Mouse (Mus musculus) liver, embryonic 12.5 days (tissue): ENCODE measurements around the gene Pcp2. TPM values are rescaled to one million over a fixed set of nuclear protein-coding genes. Genes with fewer than 3 reads are reported as not detected.
A peak's percentile ranks its signal among the peaks of the same experiment; 100 is the strongest.
"Not testable (repeated sequence)": the region's sequence is repeated elsewhere in the genome, so short reads cannot be mapped to it uniquely, and the experiment has no call there.

Experiments
- ATAC-seq: fragments of 200-750 bp; cut with Nextera tagmentation; 2 replicates; pipeline ENCODE4 v1.8.0; 2017; ENCODE audit warnings: moderate number of reproducible peaks, mild to moderate bottlenecking, moderate library complexity
- H3K27ac ChIP-seq: fragments of 300-500 bp; sonication (generic); 2 replicates; pipeline ENCODE4 v1.5.1; 2016; ENCODE audit warnings: mild to moderate bottlenecking
- H3K27me3 ChIP-seq: fragments of 300-500 bp; sonication (generic); replicated peaks from 2 replicates; pipeline ENCODE4 v1.6.1; 2016; ENCODE audit warnings: mild to moderate bottlenecking, moderate library complexity
- H3K36me3 ChIP-seq: fragments of 300-500 bp; sonication (generic); 2 replicates; pipeline ENCODE4 v1.6.1; 2016; ENCODE audit warnings: mild to moderate bottlenecking, moderate library complexity
- H3K4me1 ChIP-seq: fragments of 300-500 bp; sonication (generic); 2 replicates; pipeline ENCODE4 v1.6.1; 2016
- H3K4me2 ChIP-seq: fragments of 300-500 bp; sonication (generic); 2 replicates; pipeline ENCODE4 v1.6.1; 2016; ENCODE audit warnings: mild to moderate bottlenecking, moderate library complexity
- H3K4me3 ChIP-seq: fragments of 300-500 bp; sonication (generic); 2 replicates; pipeline ENCODE4 v1.5.1; 2016; ENCODE audit warnings: mild to moderate bottlenecking, moderate library complexity
- H3K9ac ChIP-seq: fragments of 300-500 bp; sonication (generic); 2 replicates; pipeline ENCODE4 v1.6.1; 2016; ENCODE audit warnings: mild to moderate bottlenecking, moderate library complexity
- H3K9me3 ChIP-seq: fragments of 300-500 bp; sonication (generic); replicated peaks from 2 replicates; pipeline ENCODE4 v1.6.1; 2016; ENCODE audit warnings: mild to moderate bottlenecking, moderate library complexity
- WGBS: fragments of 180-500 bp; shearing (Covaris S2); methylation state at CpG from one replicate; pipeline ENCODE4 v1.1.7; 2016; ENCODE audit not compliant: insufficient replicate concordance; 5-methylcytosine and 5-hydroxymethylcytosine counted together
- polyA plus RNA-seq: library from polyadenylated mRNA; unstranded; fragments of >200 nt; fragmentation: Nextera tagmentation; extraction: Ambion mirVana; gene quantifications from 2 replicates; pipeline ENCODE4 v1.2.1, GENCODE M21; 2016

Gene Pcp2
- polyA plus RNA-seq, 1 experiment from 2014 or later: 0.11 TPM

DNA sequence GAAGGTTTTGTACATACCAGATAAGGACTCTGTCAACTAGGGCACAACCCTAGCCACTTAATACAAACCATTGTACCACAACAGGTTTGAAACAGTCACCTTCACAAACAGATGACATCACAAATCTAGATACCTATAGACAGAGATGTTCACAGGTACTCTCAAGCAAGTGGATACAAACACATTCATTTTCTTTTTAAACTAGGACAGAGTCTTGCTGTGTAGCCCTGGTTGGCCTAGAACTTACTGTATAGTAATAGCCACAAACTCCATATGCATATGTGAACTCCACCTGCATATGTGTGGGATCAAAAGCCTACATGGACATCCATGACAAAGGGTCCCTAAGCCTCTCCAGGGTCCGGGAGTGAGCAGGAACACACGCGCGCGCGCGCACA lies 38.4 kb downstream of the Pcp2 start, which contains the start of gene Camsap3:
TSS of gene Camsap3 (plus strand) at position 301 of the 398 bp plus-strand sequence.
- peak within 1 kb of the TSS; percentile 37; the same call in 1 of the 2 replicates for H3K27ac ChIP-seq
- no peaks in the 10 kb centered on the region for H3K36me3 ChIP-seq
- H3K9ac ChIP-seq: peak within 1 kb of the TSS; percentile 64
- WGBS: 16% methylated on average over 7 of the region's 7 CpGs
- no peaks in the 10 kb centered on the region for H3K9me3 ChIP-seq
- H3K4me3 ChIP-seq: peak within 1 kb of the TSS; percentile 67
- H3K4me1 ChIP-seq: peaks cover 32% of the 10 kb centered on the region
- no peak; the same call in 1 of the 2 replicates for ATAC-seq
- H3K4me2 ChIP-seq: peak within 1 kb of the TSS; percentile 93
- H3K27me3 ChIP-seq: peaks cover 19% of the 10 kb centered on the region

DNA sequence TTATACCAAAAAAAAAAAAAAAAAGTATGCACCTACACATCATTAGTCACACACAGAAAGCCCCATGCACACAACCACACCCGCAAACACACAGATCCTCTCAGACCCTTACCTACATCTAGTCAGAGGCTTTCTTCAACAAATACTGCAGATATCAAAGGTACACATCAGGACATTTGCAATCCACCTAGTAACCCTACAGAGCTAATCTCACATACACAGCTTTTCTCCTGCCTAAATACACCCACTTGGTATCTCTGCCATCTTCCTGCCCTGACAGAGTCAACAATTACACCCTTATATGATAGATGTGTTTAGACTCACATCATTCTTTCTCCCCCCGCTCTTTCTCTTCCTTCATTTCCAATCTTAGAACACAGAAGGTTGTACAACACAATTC lies 38.9 kb downstream of the Pcp2 start:
- H3K4me3 ChIP-seq: no peak overlapping the region
- H3K36me3 ChIP-seq: no peaks in the 10 kb centered on the region
- peaks cover 19% of the 10 kb centered on the region for H3K27me3 ChIP-seq
- peak; percentile 61 for ATAC-seq
- no peaks in the 10 kb centered on the region for H3K9me3 ChIP-seq
- H3K4me2 ChIP-seq: peak overlapping the region; percentile 93
- WGBS: 49% methylated on average over 2 of the region's 2 CpGs
- no peak overlapping the region for H3K27ac ChIP-seq
- peaks cover 32% of the 10 kb centered on the region for H3K4me1 ChIP-seq
- H3K9ac ChIP-seq: no peak overlapping the region

DNA sequence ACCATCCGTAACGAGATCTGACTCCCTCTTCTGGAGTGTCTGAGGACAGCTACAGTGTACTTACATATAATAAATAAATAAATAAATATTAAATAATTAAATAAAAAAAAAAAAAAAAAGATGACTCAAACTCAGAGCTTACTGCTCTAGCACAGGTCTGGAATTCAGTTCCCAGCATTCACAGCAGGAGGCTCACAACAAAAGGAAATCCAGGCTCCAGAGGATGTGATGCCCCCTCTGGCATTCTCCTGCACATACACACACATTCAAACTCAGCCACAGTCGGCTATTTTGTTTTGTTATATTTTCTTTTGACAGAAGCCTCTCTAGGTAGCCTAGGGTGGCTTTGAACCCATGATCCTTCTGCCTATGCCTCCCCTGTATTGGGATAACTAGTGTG lies 43.4 kb downstream of the Pcp2 start:
- peaks cover 13% of the 10 kb centered on the region for H3K4me1 ChIP-seq
- not testable (repeated sequence) for H3K9me3 ChIP-seq, H3K4me2 ChIP-seq, H3K27me3 ChIP-seq, H3K9ac ChIP-seq, ATAC-seq, H3K36me3 ChIP-seq, H3K4me3 ChIP-seq, H3K27ac ChIP-seq
- 71% methylated on average over 3 of the region's 3 CpGs for WGBS

DNA sequence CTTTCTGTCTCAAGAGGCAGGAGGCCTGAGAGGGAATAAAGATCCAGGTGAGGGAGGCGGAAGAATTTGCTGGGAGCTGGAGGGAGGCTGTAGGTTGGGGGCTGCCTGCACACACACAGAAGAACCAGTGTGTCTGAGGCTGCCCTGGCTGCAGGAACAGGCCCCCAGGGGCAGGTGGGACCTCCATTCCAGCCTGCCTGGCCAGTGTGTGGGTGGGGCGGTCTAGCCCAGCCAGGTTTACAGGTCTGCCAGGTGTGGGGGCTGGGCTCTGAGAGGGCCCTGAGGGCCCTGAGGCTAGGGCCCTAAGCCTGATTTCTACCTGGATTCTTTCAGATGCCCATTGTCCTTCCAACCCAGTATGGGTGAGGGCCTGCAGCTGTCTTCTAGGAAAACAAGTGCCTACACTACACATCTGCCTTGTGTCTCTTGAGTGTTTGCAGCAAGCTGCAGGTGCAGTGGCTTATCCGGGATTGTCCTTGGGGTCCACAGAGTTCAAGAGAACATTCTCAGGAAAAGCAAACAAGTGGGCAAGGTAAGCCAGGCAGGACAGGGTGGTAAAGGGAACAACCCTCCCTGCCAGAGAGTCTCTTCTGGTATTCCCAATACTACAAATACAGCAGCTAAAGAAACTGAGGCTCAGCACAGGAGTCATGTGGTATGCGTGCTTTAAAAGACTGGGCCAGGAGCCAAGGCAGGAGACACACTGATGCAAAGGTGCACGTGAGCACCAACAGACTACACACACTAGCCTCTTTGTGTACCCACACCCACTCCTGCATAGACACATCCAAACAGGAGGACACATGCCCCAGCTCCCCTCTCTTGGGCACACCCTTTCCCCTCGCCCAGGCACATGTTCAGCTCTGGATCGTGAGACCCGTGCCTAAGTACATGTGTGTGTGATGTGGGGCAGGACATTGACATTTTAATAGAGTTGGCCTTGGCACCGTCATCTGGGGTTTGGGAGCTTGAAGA lies 45.7 kb downstream of the Pcp2 start:
- ATAC-seq: 0 out of 2 replicates have a peak, but pooled peaks have one; percentile 45
- Histone ChIP-seq H3K27me3 (0 out of 2 replicates have a peak, but pooled peaks cover 3% of the 10 kb centered on the region), H3K4me1 (peaks cover 8% of the 10 kb centered on the region), H3K4me3 (no peak overlapping the region), H3K9ac (no peak overlapping the region), H3K36me3 (no peaks in the 10 kb centered on the region), H3K9me3 (no peaks in the 10 kb centered on the region), H3K27ac (no peak overlapping the region), H3K4me2 (no peak overlapping the region)
- 71% methylated on average over 9 of the region's 9 CpGs for WGBS

DNA sequence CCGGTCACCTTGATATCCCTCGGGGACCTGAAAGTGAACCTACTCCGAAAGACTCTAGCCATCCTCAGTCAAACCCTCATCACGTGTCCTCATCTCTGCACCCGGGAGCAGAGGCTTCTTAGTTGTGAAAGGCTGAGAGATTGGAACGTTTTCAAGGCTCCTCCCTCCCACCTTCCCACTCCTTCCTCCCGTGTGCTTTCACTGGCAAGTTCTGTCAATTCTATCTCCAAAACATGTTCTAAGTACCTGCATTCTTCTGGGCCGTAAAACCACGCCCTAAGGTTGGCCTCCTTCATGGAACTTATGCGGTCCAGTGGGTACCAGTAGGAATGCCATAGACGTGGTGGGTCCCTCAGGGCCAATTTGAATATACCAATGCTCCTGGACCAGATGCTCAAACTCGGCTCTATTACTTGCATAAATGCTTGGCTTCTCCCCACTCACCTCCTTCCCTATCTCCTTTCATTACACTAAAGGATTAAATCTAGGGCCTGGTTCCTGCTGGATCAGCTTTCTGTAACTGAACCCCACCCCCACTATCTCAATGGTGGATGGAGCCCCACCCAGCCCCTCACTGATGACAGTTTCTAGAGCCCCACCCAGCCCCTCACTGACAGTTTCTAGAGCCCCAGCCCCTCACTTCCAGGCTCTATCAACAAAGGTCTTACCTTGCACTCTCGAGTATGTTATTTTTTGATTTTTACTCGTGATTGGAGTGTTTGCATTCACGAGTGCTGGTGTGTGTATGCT lies 49.0 kb downstream of the Pcp2 start:
- H3K9ac ChIP-seq: no peak overlapping the region
- H3K4me2 ChIP-seq: no peak overlapping the region
- no peaks in the 10 kb centered on the region for H3K9me3 ChIP-seq
- 0 out of 2 replicates have a peak, but pooled peaks cover 3% of the 10 kb centered on the region for H3K27me3 ChIP-seq
- ATAC-seq: no peak
- no peak overlapping the region for H3K4me3 ChIP-seq
- H3K36me3 ChIP-seq: no peaks in the 10 kb centered on the region
- H3K4me1 ChIP-seq: peaks cover 8% of the 10 kb centered on the region
- no peak overlapping the region for H3K27ac ChIP-seq
- WGBS: 59% methylated on average over 15 of the region's 15 CpGs

DNA sequence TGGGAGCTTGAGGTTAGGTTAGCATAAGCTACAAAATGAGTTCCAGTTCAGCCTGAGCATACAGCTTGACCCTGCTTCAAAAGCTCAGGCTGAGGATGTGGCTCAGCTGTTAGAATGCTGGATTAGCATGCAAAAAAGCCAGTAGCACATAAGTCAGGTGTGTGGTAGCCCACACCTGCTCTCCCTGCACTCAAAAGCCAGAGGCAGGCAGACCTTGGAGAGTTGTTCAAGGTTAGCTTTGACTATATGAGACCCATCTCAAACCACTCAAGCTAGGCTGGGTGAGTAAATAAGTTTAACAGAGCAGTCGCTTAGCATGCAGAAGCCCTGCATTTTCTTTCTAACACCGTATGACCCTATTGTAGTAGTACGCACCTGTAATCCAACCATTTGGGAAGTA lies 50.8 kb downstream of the Pcp2 start:
- Histone ChIP-seq H3K4me3 (no peak overlapping the region), H3K27me3 (0 out of 2 replicates have a peak, but pooled peaks cover 3% of the 10 kb centered on the region), H3K9ac (no peak overlapping the region), H3K9me3 (no peaks in the 10 kb centered on the region), H3K36me3 (no peaks in the 10 kb centered on the region), H3K4me1 (peaks cover 8% of the 10 kb centered on the region), H3K4me2 (no peak overlapping the region), H3K27ac (no peak overlapping the region)
- 76% methylated on average over 3 of the region's 3 CpGs for WGBS
- ATAC-seq: no peak

Other genes with a start within 250 kb of the Pcp2 start
- 4.1 and 4.4 TPM in 2 replicates for gene Arhgef18, start 232.5 kb downstream of the Pcp2 start, polyA plus RNA-seq
- 3.4 and 3.6 TPM in 2 replicates for gene Pex11g, start 157.9 kb downstream of the Pcp2 start, polyA plus RNA-seq
- gene Tex45, start 154.7 kb downstream of the Pcp2 start, polyA plus RNA-seq: 0.08 TPM in 1 of 2 replicates, not detected in the other
- gene Zfp358, start 132.4 kb downstream of the Pcp2 start, polyA plus RNA-seq: 7.9 and 8.1 TPM in 2 replicates
- gene Mcoln1, start 125.1 kb downstream of the Pcp2 start, polyA plus RNA-seq: 25.7 and 26.9 TPM in 2 replicates
- 14.7 and 17.1 TPM in 2 replicates for gene Pnpla6, start 110.2 kb downstream of the Pcp2 start, polyA plus RNA-seq
- 2.3 and 2.9 TPM in 2 replicates for gene C330021F23Rik, start 57.6 kb downstream of the Pcp2 start, polyA plus RNA-seq
- 2.0 and 2.2 TPM in 2 replicates for gene Camsap3, start 38.3 kb downstream of the Pcp2 start, polyA plus RNA-seq
- gene Xab2, start 4.2 kb downstream of the Pcp2 start, polyA plus RNA-seq: 42.8 and 43.2 TPM in 2 replicates
- gene Pet100, start 4.0 kb downstream of the Pcp2 start, polyA plus RNA-seq: 97.5 and 101 TPM in 2 replicates
- 71.7 and 76.5 TPM in 2 replicates for gene Stxbp2, start 5.4 kb upstream of the Pcp2 start, polyA plus RNA-seq
- gene Retn, start 30.2 kb upstream of the Pcp2 start, polyA plus RNA-seq: 0.14 and 0.20 TPM in 2 replicates
- 0.91 and 0.97 TPM in 2 replicates for gene Mcemp1, start 40.2 kb upstream of the Pcp2 start, polyA plus RNA-seq
- gene Fcor, start 46.8 kb upstream of the Pcp2 start, polyA plus RNA-seq: 2.8 and 3.2 TPM in 2 replicates
- 22.1 and 22.8 TPM in 2 replicates for gene Trappc5, start 50.8 kb upstream of the Pcp2 start, polyA plus RNA-seq
- 0.07 TPM in 1 of 2 replicates, not detected in the other for gene Fcer2a, start 68.6 kb upstream of the Pcp2 start, polyA plus RNA-seq
- 1.4 and 1.8 TPM in 2 replicates for gene Clec4g, start 95.1 kb upstream of the Pcp2 start, polyA plus RNA-seq
- 0.14 and 0.24 TPM in 2 replicates for gene Cd209a, start 123.4 kb upstream of the Pcp2 start, polyA plus RNA-seq
- gene Cd209e, start 228.8 kb upstream of the Pcp2 start, polyA plus RNA-seq: not detected in 2 replicates